Mouse (Mus musculus): ENCODE measurements around the gene Gm572.

- TF ChIP-seq CTCF (IDR thresholded peaks at IDR 0.05; ENCODE audit: extremely low read depth, insufficient read depth, insufficient read length, insufficient replicate concordance) (no peak), POLR2A (IDR thresholded peaks at IDR 0.05; ENCODE audit: low read depth, low read length) (no peak)
Measured at GRCm38 (mm10) chr4:148660174-148660573, 17.1 kb downstream of the Gm572 start.

Data from spleen, adult 2 months (tissue).